Mouse (Mus musculus) embryo, embryonic 11 days (tissue): ENCODE measurements around the gene Cep152.

ENCODE experiments used
- DNase-seq: peaks from one replicate; pipeline ENCODE4 v3.0.0-alpha.2; 2015

Cep152 gene

GRCm38 (mm10) chr2:125624837-125625351 is at the start of gene Cep152:
Cep152 (minus strand) TSS chr2:125625113.
- DNase-seq = peak; percentile 99

DNA sequence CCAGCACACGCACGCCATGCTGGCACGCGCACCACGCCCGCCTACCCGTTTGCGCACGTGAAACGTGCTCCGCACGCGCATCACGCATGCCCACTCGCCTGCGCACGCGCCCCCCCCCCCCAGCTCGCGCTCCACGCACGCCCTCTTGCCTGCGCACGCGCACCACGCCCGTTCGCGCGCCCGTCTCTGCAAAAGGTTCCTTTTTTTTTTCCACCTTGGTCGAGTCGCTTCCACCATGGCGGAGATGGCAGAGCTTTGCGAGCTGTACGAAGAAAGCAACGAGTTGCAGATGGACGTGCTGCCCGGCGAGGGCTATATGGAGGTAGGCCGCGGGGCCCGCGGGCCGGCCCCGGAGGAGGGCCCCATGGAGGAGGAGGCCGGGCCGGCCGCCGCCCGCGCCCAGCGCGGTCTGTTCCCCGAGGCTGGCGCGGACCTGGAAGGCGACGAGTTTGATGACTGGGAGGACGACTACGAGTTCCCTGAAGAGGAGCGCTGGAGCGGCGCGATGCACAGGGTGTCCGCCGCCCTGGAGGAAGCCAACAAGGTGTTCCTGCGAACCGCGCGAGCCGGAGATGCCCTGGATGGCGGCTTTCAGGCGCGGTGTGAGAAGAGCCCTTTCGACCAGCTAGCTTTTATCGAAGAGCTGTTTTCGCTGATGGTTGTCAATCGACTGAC is 48.2 kb upstream of the Cep152 start, which contains the start of gene Eid1:
Gene Eid1, plus strand, starts transcription at position 139 of the 675 bp plus-strand sequence.
- DNase-seq = peak; percentile 89

GRCm38 (mm10) chr2:125672568-125672956 is 47.6 kb upstream of the Cep152 start:
- no peak for DNase-seq

GRCm38 (mm10) chr2:125670846-125671245 is 45.9 kb upstream of the Cep152 start:
- peak; percentile 28 for DNase-seq

DNA sequence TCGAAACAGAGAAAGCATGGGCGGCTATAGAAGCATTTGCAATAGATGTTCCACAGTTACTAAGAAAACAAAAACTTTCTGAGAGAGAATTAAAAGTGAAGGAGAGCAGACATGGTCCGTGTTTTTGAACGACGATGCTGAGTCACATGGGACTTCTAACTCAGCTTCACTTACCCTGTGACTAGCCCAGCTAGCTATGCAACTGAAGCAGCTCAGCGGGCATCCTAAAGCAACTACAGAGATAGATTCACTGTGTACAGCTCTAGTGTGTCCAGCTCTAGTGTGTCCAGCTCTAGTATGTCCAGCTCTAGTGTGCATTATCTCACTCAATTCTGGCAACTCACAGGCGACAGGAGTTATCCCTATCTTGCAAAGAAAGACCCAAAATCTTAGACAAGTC is 42.8 kb upstream of the Cep152 start:
- no peak for DNase-seq

DNA sequence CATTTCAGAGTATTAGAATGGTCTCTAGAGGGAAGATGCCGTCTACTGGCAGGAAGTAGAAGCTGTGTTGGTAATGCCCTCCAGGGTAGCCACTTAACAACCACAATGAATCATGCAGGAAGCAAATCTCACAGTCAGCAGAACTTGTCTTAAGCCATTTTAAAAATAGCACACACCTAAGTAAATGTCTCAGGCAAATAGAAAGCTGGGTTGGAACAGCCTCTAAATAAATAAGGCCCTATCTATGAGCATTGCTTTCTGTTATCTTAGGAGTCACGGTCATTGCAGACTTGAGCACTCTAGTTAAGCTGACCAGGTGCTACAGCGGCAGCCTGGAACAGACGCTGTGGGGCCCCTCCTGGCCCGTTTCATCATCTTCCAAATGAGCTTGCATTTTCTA is 42.3 kb upstream of the Cep152 start:
- DNase-seq = no peak

- no peak for DNase-seq
Measured at GRCm38 (mm10) chr2:125666668-125667067, 41.8 kb upstream of the Cep152 start.

- DNase-seq = no peak
Measured at GRCm38 (mm10) chr2:125665909-125666308, 41.0 kb upstream of the Cep152 start.

GRCm38 (mm10) chr2:125665213-125665612 is 40.3 kb upstream of the Cep152 start:
- no peak for DNase-seq

- DNase-seq = no peak
Measured at GRCm38 (mm10) chr2:125662517-125662916, 37.6 kb upstream of the Cep152 start.

DNA sequence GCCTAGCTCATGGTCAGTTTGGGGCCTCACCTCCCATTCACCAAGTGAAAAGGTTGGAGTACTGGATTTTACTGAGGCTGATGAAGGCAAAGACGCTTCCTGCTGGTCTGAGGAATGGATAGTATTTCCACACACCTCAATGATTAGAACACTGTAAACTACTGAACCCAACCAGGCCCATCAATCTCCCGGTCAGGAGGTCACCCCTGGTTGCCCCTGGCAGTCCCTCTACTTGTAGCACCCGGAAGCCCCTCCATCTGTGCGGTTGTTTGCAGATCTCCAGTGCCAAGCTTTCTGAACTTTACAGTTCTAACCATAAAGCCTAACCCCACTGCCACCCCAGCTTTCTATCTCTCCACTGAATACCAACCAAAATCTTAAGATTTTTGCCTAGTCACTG is 36.2 kb upstream of the Cep152 start:
- DNase-seq = no peak

DNA sequence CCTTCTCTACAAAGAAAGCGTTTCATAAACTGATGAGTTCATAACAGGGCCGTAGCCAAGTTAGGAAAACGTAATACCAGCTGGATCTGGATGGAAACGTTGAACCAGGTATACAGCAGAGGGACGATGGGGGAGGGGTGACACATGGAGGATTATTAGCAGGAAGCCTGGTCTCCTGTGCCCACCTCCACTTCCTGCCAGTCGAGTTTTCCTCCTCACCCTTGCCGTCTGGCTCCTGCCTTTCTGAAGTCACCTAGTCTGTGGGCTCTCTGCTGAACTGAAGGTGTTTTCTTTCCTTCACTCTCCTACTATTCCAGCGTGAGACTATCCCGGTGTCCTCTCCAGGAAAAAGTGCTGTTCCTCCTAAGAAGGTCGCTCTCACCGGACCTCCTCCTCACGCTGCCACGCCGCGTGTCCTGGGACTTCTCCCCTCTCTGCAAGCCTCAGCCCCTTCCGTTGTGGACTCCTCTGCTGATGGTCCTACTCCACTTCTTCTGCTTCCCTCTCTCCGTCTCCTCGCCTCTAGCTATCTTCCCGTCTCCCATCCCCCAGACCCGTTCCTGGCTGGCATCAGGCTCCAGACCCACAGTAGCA is 35.7 kb upstream of the Cep152 start:
- DNase-seq = peak; percentile 39

GRCm38 (mm10) chr2:125659823-125660536 is 35.1 kb upstream of the Cep152 start:
- DNase-seq = peak; percentile 83

GRCm38 (mm10) chr2:125655391-125655790 is 30.5 kb upstream of the Cep152 start:
- DNase-seq = no peak

DNA sequence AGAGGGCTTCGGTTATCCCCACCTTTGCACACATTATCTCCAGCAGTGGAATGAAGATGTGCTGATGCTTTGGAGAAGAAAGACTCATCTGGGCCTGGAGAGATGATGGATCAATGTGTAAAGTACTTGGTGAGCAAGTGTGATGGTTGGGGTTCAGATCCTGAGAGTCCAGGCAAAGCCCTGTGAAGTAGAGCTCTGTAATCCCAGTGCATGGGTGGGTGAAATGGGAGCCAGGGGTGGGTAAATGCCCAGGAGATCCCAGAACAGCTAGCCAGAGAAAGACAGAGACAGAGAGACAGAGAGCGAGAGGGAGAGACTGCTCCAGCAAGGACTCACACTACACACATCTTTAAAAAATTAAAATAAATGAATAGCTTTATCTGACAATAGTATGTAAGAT is 28.4 kb upstream of the Cep152 start:
- no peak for DNase-seq

- DNase-seq = no peak
Measured at GRCm38 (mm10) chr2:125651563-125651962, 26.6 kb upstream of the Cep152 start.

DNA sequence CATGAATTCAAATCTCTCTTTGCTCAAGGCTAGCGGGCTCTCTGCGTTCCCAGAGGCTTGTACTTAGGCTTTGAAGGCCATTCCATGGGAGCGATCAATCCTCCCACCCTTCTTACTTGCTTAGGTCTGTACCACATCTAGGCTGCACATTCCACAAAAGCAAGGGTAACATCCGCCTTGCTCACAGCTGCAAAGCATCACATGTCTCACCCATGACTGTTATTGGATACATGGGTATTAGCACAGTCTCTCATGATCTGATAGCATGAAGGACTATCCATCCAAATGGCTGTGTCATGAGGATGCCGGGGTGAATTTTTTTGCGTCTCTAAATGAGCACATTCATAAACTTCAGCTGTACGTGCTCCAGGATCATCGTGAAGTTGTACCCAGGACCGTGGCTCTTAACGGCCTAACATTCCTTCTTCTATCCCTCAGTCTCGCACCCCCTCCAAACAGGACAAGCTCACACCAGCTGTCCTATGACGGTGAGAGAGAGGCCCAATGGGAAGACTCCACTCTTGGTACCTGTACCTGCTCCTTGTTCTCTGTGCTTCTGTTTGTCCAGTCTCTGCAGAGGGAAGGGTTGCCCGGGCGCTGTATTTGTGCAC is 25.9 kb upstream of the Cep152 start:
- no peak for DNase-seq

DNA sequence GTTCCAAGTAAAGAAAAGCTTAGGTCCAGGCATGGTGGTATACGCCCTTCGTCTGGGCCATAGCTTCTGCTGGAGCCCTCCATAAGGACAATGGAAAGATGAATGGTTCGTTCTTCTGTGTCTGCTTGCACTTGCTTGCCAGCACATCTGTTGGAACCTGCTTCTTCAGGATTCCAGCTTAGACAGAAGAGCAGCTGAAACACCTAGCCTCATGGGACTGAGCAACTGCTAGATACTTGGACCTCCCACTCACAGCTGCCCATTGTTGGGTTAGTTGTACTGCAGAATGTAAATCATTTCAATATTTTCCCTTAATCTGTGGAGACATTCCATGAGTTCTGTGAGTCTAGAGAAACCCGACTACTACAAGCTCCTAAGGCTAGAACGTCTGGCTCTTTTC is 25.1 kb upstream of the Cep152 start:
- no peak for DNase-seq

- DNase-seq = no peak
Measured at GRCm38 (mm10) chr2:125644912-125645311, 20.0 kb upstream of the Cep152 start.

DNA sequence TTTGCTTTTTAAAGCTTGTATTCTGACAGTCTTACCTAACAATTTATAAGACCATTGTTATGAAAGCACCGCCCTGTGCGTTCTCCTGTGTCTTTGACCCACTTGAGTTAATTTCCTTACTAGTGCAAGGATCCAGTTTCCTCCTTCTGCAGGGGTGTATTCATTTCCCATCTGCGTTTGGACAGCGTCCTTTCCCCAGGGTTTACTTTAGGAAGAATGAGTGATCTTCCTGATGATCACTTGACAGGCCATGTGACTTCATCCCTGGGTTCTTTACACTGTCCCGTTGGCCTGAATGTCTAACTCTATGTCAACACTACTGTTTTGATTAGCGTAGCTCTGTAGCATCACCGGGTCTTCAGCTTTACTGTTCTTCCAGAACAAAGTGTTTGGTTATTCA is 12.4 kb upstream of the Cep152 start:
- DNase-seq = no peak

DNA sequence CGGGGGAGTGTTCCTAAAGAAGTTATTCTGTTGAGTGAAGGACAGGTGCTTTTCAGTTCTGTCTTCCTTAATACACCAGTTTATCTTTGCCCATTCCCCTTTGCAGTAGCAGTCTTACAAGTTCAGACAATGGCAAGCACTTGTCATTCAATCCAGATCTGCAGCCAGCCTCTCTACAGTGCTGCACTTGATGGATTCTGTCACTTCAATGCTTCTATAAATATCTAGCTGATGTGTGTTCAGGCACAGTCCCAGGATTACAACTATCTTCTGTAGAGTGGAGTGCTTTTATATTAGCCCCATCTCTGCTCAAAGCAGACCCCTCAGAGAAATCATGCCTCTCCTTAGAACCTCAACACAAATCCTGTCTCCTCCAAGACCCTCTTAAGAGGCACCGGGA is 5.1 kb upstream of the Cep152 start:
- no peak for DNase-seq

- no peak for DNase-seq
Measured at GRCm38 (mm10) chr2:125628487-125628886, 3.6 kb upstream of the Cep152 start.

GRCm38 (mm10) chr2:125626536-125626935 is 1.6 kb upstream of the Cep152 start:
- DNase-seq = no peak
